Mouse (Mus musculus): ENCODE results near the gene 4930469K13Rik. TPM values are rescaled to one million over a fixed set of nuclear protein-coding genes. Genes with fewer than 3 reads are reported as not detected.

The 4930469K13Rik gene
- polyA plus RNA-seq, 1 experiment from 2014 or later = 30.9 TPM

GRCm38 (mm10) chr11:34050063-34050462, 48.3 kb downstream of the 4930469K13Rik start:
- no peaks in the 10 kb centered on the region for H3K36me3 ChIP-seq
- no peak overlapping the region for H3K9ac ChIP-seq
- no peak overlapping the region for H3K4me2 ChIP-seq
- no peaks in the 10 kb centered on the region for H3K9me3 ChIP-seq
- H3K4me1 ChIP-seq (replicated peaks) = no peaks in the 10 kb centered on the region
- H3K27ac ChIP-seq (replicated peaks) = no peak overlapping the region
- 76% methylated on average over 1 of the region's 1 CpGs for whole genome bisulfite sequencing
- H3K4me3 ChIP-seq = no peak overlapping the region
- ATAC-seq (ENCODE audit: low read depth) = no peak
- H3K27me3 ChIP-seq = no peaks in the 10 kb centered on the region

GRCm38 (mm10) chr11:34049125-34049379, 49.3 kb downstream of the 4930469K13Rik start:
- Histone ChIP-seq H3K4me1 (replicated peaks) (no peaks in the 10 kb centered on the region), H3K27ac (replicated peaks) (no peak overlapping the region), H3K4me3 (no peak overlapping the region), H3K4me2 (no peak overlapping the region), H3K36me3 (no peaks in the 10 kb centered on the region), H3K27me3 (no peaks in the 10 kb centered on the region), H3K9ac (no peak overlapping the region), H3K9me3 (no peaks in the 10 kb centered on the region)
- 91% methylated on average over 1 of the region's 1 CpGs for whole genome bisulfite sequencing
- ATAC-seq (ENCODE audit: low read depth) = no peak

- 92% methylated on average over 8 of the region's 8 CpGs for WGBS
These were observed 49.8 kb downstream of the 4930469K13Rik start for GRCm38 (mm10) chr11:34048375-34049124.

GRCm38 (mm10) chr11:34047542-34047937, 50.8 kb downstream of the 4930469K13Rik start:
- ATAC-seq (ENCODE audit: low read depth) = no peak
- WGBS = 91% methylated on average over 5 of the region's 5 CpGs
- Histone ChIP-seq H3K9me3 (no peaks in the 10 kb centered on the region), H3K4me1 (replicated peaks) (no peaks in the 10 kb centered on the region), H3K36me3 (no peaks in the 10 kb centered on the region), H3K4me2 (no peak overlapping the region), H3K9ac (no peak overlapping the region), H3K27ac (replicated peaks) (no peak overlapping the region), H3K27me3 (no peaks in the 10 kb centered on the region), H3K4me3 (no peak overlapping the region)

More at GRCm38 (mm10) chr11:34048375-34049124, 49.8 kb downstream of the 4930469K13Rik start:
- no peak for ATAC-seq (ENCODE audit: low read depth)
- H3K27ac ChIP-seq (replicated peaks) = no peak overlapping the region
- no peak overlapping the region for H3K4me2 ChIP-seq
- no peaks in the 10 kb centered on the region for H3K4me1 ChIP-seq (replicated peaks)
- H3K4me3 ChIP-seq = no peak overlapping the region
- no peak overlapping the region for H3K9ac ChIP-seq
- no peaks in the 10 kb centered on the region for H3K27me3 ChIP-seq
- no peaks in the 10 kb centered on the region for H3K9me3 ChIP-seq
- H3K36me3 ChIP-seq = no peaks in the 10 kb centered on the region

GRCm38 (mm10) chr11:34046767-34047541, 51.4 kb downstream of the 4930469K13Rik start, which contains the start of gene Lcp2:
Gene Lcp2 (plus strand): TSS chr11:34046920.
- no peaks in the 10 kb centered on the region for H3K4me1 ChIP-seq (replicated peaks)
- no peaks in the 10 kb centered on the region for H3K27me3 ChIP-seq
- no peak within 1 kb of the TSS for H3K9ac ChIP-seq
- ATAC-seq (ENCODE audit: low read depth) = no peak
- 91% methylated on average over 6 of the region's 6 CpGs for WGBS
- no peak within 1 kb of the TSS for H3K4me2 ChIP-seq
- H3K27ac ChIP-seq (replicated peaks) = no peak within 1 kb of the TSS
- no peaks in the 10 kb centered on the region for H3K36me3 ChIP-seq
- no peaks in the 10 kb centered on the region for H3K9me3 ChIP-seq
- no peak within 1 kb of the TSS for H3K4me3 ChIP-seq

GRCm38 (mm10) chr11:34042808-34043207, 55.5 kb downstream of the 4930469K13Rik start:
- H3K9ac ChIP-seq = no peak overlapping the region
- no peaks in the 10 kb centered on the region for H3K9me3 ChIP-seq
- H3K4me1 ChIP-seq (replicated peaks) = no peaks in the 10 kb centered on the region
- no peak for ATAC-seq (ENCODE audit: low read depth)
- no peak overlapping the region for H3K27ac ChIP-seq (replicated peaks)
- no peaks in the 10 kb centered on the region for H3K36me3 ChIP-seq
- H3K27me3 ChIP-seq = no peaks in the 10 kb centered on the region
- WGBS = 58% methylated on average over 1 of the region's 1 CpGs
- no peak overlapping the region for H3K4me3 ChIP-seq
- H3K4me2 ChIP-seq = no peak overlapping the region

GRCm38 (mm10) chr11:34040061-34040460, 58.3 kb downstream of the 4930469K13Rik start:
- 81% methylated on average over 5 of the region's 5 CpGs for WGBS
- H3K27ac ChIP-seq (replicated peaks) = no peak overlapping the region
- H3K4me2 ChIP-seq = no peak overlapping the region
- H3K27me3 ChIP-seq = no peaks in the 10 kb centered on the region
- no peak overlapping the region for H3K9ac ChIP-seq
- ATAC-seq (ENCODE audit: low read depth) = no peak
- no peaks in the 10 kb centered on the region for H3K4me1 ChIP-seq (replicated peaks)
- no peaks in the 10 kb centered on the region for H3K9me3 ChIP-seq
- H3K4me3 ChIP-seq = no peak overlapping the region
- no peaks in the 10 kb centered on the region for H3K36me3 ChIP-seq

GRCm38 (mm10) chr11:34035909-34036658, 62.3 kb downstream of the 4930469K13Rik start:
- H3K9me3 ChIP-seq = no peaks in the 10 kb centered on the region
- WGBS = 92% methylated on average over 5 of the region's 5 CpGs
- H3K4me3 ChIP-seq = no peak overlapping the region
- H3K4me2 ChIP-seq = no peak overlapping the region
- ATAC-seq (ENCODE audit: low read depth) = no peak
- no peaks in the 10 kb centered on the region for H3K36me3 ChIP-seq
- no peaks in the 10 kb centered on the region for H3K4me1 ChIP-seq (replicated peaks)
- no peak overlapping the region for H3K27ac ChIP-seq (replicated peaks)
- H3K27me3 ChIP-seq = no peaks in the 10 kb centered on the region
- H3K9ac ChIP-seq = no peak overlapping the region

- WGBS = 79% methylated on average over 2 of the region's 2 CpGs
- H3K9ac ChIP-seq = no peak overlapping the region
- ATAC-seq (ENCODE audit: low read depth) = no peak
These were observed 63.6 kb downstream of the 4930469K13Rik start for GRCm38 (mm10) chr11:34034794-34035193.

GRCm38 (mm10) chr11:34034008-34034505, 64.3 kb downstream of the 4930469K13Rik start:
- Histone ChIP-seq H3K27me3 (no peaks in the 10 kb centered on the region), H3K36me3 (no peaks in the 10 kb centered on the region), H3K27ac (replicated peaks) (no peak overlapping the region), H3K4me3 (no peak overlapping the region), H3K4me2 (no peak overlapping the region), H3K9ac (no peak overlapping the region), H3K9me3 (no peaks in the 10 kb centered on the region), H3K4me1 (replicated peaks) (no peaks in the 10 kb centered on the region)
- 87% methylated on average over 5 of the region's 5 CpGs for WGBS
- ATAC-seq (ENCODE audit: low read depth) = no peak

More at GRCm38 (mm10) chr11:34034794-34035193, 63.6 kb downstream of the 4930469K13Rik start:
- H3K27ac ChIP-seq (replicated peaks) = no peak overlapping the region
- H3K4me1 ChIP-seq (replicated peaks) = no peaks in the 10 kb centered on the region
- H3K36me3 ChIP-seq = no peaks in the 10 kb centered on the region
- H3K9me3 ChIP-seq = no peaks in the 10 kb centered on the region
- H3K4me2 ChIP-seq = no peak overlapping the region
- no peaks in the 10 kb centered on the region for H3K27me3 ChIP-seq
- H3K4me3 ChIP-seq = no peak overlapping the region

- H3K4me3 ChIP-seq = no peak overlapping the region
- no peaks in the 10 kb centered on the region for H3K36me3 ChIP-seq
- no peaks in the 10 kb centered on the region for H3K9me3 ChIP-seq
- no peak overlapping the region for H3K9ac ChIP-seq
- H3K27ac ChIP-seq (replicated peaks) = no peak overlapping the region
- no peaks in the 10 kb centered on the region for H3K27me3 ChIP-seq
- no peaks in the 10 kb centered on the region for H3K4me1 ChIP-seq (replicated peaks)
- no peak overlapping the region for H3K4me2 ChIP-seq
- 73% methylated on average over 8 of the region's 8 CpGs for WGBS
- no peak for ATAC-seq (ENCODE audit: low read depth)
These were observed 67.1 kb downstream of the 4930469K13Rik start for GRCm38 (mm10) chr11:34031015-34031805.
